Mouse (Mus musculus): ENCODE results near the gene Ferd3l.

The Ferd3l gene

GRCm38 (mm10) chr12:33928331-33929192 is at the start of gene Ferd3l:
Ferd3l (plus strand) TSS chr12:33928425.
- no peak for DNase-seq (ENCODE audit: low read depth, low spot score)

- no peak for DNase-seq (ENCODE audit: low read depth, low spot score)
These were observed 34.3 kb upstream of the Ferd3l start for GRCm38 (mm10) chr12:33893956-33894355.

DNA sequence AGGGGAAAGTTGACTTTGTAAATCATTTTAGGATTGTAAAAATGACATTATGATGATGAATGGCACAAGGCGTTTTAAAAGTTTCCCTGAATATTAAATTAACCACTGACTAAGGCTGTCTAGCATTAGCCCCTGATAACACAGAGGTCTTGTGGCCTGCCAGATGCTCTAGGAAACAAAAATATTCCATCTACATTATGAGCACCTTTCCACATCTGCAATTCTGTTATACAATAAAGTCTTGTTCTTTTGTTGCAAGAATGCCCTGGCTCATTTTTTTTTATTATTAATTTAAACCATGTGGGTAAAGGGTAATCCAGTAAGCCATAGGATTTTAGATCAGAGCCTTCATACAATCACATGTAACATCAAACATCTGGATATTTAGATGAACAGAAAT is 33.6 kb upstream of the Ferd3l start:
- DNase-seq (ENCODE audit: low read depth, low spot score), result no peak

- peak; percentile 20 for DNase-seq (ENCODE audit: low read depth, low spot score)
These were observed 1.5 kb upstream of the Ferd3l start for GRCm38 (mm10) chr12:33926751-33927150.

DNA sequence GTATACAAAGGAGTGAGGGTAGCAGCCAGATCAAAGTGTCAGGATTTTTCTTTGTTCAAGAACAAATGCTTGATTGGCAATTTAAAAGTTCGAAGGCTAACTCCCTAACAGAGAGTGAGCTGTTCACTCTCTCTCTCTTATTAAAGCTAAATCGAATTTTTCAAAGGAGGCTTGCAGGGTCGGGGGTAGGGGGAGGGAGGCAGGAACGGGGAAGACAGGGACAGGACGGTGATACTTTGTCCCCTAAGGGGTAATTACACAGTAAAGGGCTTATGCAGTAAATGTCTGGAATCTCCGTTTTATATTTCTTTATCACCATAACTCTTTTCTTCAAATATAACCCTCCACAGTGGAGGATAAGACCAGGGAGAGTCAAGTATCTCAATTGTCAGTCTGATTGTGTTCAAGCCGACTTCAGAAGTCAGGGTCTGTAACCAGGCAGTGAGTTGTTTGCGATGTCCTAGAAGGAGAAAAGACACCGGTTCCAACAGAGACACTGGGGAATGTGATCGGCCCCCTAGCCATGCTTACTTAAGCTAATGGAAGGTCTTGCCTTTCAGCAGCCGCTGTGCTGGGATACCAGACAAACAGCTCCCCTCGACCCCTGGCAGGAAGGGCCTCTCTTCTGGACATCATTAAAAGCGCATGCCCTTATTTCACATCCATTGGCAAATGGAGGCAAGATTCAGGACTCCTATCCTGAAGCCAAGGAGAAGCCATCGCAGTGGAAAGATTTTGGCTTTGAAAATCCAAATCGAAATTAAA is 709 bp upstream of the Ferd3l start:
- DNase-seq (ENCODE audit: low read depth, low spot score), result no peak

- DNase-seq (ENCODE audit: low read depth, low spot score), result no peak
These were observed 24.6 kb downstream of the Ferd3l start for GRCm38 (mm10) chr12:33952843-33953242.

- DNase-seq (ENCODE audit: low read depth, low spot score), result no peak
These were observed 26.8 kb downstream of the Ferd3l start for GRCm38 (mm10) chr12:33954931-33955565.

GRCm38 (mm10) chr12:33955606-33956295 is 27.5 kb downstream of the Ferd3l start:
- peak; percentile 48 for DNase-seq (ENCODE audit: low read depth, low spot score)

- DNase-seq (ENCODE audit: low read depth, low spot score), result no peak
These were observed 28.6 kb downstream of the Ferd3l start for GRCm38 (mm10) chr12:33956576-33957399.

DNA sequence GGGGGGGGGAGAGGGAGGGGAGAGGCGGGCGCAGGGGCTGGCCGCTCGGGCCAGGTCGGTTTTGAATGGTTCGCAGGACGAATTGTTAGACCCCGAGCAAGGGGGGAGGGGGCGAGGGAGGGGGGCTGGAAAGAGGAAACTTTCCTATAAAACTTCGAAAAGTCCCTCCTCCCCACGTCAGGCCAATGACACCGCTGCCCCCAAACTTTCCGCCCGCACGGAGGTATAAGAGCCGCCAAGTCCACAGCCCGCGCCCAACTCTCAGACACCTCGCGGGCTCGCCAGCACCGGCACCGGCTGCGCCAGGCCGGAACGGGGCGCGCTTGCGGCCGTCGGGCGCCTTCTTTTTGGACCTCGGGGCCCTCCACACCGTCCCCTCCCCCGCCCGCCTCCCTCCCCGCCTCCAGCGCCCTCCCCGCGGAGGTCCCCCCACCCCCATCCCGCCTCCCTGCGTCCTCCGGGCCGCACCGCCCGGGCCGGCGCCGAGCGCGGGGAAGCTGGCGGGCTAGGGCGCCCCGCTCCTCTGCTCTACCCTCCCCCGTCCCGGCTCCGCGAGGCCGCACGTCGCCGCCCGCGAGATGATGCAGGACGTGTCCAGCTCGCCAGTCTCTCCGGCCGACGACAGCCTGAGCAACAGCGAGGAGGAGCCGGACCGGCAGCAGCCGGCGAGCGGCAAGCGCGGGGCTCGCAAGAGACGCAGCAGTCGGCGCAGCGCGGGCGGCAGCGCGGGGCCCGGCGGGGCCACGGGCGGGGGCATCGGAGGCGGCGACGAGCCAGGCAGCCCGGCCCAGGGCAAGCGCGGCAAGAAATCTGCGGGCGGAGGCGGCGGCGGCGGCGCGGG is 29.4 kb downstream of the Ferd3l start, which contains the start of gene Twist1:
Twist1 (plus strand) TSS at position 272 of the 841 bp plus-strand sequence.
- DNase-seq (ENCODE audit: low read depth, low spot score), result peak; percentile 81

DNA sequence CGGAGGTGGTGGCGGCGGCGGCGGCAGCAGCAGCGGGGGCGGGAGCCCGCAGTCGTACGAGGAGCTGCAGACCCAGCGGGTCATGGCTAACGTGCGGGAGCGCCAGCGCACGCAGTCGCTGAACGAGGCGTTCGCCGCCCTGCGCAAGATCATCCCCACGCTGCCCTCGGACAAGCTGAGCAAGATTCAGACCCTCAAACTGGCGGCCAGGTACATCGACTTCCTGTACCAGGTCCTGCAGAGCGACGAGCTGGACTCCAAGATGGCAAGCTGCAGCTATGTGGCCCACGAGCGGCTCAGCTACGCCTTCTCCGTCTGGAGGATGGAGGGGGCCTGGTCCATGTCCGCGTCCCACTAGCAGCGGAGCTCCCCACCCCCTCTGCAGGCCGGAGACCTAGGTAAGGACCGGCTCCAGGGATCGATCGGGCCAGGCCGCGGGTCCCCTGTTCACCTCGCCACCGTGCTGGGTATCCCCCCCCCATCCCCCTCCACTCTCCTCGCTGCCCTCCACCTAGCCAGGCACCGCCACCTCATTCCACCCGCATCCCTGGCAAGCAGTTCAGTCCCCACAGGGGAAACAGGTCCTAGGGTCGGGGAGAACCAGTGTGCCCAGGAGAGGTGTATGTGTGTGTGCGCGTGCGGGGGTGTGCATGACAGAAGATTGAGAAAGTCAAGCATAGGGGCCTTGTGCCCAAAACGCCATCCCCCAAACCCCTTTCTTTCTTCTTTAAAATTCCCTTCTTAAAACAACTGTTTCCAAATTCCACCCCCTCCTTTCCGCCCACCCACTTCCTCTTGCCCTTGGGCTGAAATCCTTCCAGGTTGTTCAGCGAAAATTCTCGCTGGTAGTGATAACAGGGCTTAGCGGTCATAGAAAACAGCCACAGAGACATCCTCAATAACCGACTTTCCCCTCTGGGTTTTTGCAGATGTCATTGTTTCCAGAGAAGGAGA is 30.3 kb downstream of the Ferd3l start:
- no peak for DNase-seq (ENCODE audit: low read depth, low spot score)

DNA sequence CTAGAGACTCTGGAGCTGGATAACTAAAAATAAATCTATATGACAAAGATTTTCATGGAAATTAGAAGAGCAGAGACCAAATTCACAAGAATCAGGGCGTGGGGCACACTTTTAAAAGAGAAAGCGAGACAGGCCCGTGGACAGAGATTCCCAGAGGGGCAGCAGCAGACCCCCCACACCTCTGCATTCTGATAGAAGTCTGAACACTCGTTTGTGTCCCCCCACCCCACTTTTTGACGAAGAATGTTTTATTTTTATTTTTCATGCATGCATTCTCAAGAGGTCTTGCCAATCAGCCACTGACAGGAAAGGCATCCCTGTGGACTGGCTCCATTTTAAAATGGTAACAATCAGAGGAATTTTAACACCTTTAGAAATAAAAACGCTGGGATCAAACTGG is 31.0 kb downstream of the Ferd3l start:
- DNase-seq (ENCODE audit: low read depth, low spot score), result no peak

- DNase-seq (ENCODE audit: low read depth, low spot score), result no peak
These were observed 31.6 kb downstream of the Ferd3l start for GRCm38 (mm10) chr12:33959846-33960245.

- DNase-seq (ENCODE audit: low read depth, low spot score), result no peak
These were observed 32.8 kb downstream of the Ferd3l start for GRCm38 (mm10) chr12:33961013-33961412.

- DNase-seq (ENCODE audit: low read depth, low spot score), result no peak
These were observed 34.0 kb downstream of the Ferd3l start for GRCm38 (mm10) chr12:33962118-33962772.

- DNase-seq (ENCODE audit: low read depth, low spot score), result no peak
These were observed 34.5 kb downstream of the Ferd3l start for GRCm38 (mm10) chr12:33962773-33963130.

DNA sequence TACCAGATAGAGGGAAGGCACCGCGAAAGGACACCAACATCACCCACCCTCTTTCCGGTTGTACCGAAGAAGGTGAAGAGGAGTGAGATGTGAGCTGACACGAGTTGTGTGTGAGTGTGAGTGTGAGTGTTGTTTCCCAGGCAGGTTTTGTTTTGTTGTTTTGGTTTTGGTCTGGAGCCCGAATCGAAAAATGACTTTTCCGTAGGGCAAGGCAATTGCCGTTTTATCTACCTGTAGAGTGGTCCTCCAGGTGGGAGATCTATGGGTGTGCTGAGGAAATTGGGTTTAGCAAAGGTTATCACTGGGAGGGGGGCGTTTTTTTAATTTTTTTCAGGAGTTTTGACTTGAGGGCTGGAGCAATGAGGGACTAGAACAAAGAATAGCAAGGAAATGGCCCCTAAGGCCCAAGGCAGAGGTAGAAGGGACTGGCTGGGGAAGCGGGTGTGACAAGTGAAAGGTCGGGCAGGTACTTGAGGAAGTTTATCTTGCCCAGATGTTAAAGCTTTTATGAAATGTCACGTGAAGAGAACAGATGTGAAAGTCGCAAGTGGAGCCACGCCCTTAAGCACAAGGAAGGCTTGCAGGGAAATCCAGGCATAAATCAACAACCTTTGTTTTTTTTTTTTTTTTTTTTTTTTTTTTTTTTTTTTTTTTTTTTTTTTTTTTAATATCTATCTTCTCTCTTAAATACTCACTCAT is 35.6 kb downstream of the Ferd3l start:
- no peak for DNase-seq (ENCODE audit: low read depth, low spot score)

DNA sequence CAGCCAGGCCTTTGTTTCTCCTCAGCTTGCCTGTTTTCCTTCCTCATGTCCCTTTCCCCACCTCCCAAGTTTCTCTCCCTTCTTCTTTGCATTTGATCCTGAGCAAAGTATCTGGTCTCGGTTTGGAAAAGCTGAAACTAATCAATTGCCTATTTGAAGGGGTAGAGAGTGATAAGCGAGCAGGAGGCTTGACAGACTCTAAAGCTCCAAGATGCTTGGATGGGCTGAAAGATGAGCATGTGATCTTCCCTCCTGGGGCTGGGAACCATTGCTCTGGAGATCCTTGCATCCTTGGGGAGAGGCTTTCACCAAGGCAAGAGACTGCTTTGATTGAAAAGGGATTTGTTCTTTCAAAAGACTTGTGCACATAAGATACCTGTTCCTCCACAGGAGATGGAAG is 36.2 kb downstream of the Ferd3l start:
- no peak for DNase-seq (ENCODE audit: low read depth, low spot score)

All from embryo, embryonic 11.5 days (tissue).